Mouse (Mus musculus) lung, adult 2 months (tissue): ENCODE measurements around the gene Dcst1. TPM values are rescaled to one million over a fixed set of nuclear protein-coding genes. Genes with fewer than 3 reads are reported as not detected.
A peak's percentile ranks its signal among the peaks of the same experiment; 100 is the strongest.

Experiments used
- DNase-seq: peaks from one replicate; pipeline ENCODE4 v3.0.0; 2022
- H3K4me1 ChIP-seq: fragments of 200-500 bp; 2 replicates; pipeline ENCODE4 v1.6.1; 2011; ENCODE audit warnings: low read length; ENCODE audit not compliant: control insufficient read depth, insufficient read depth
- H3K4me3 ChIP-seq: fragments of 200-500 bp; replicated peaks from 2 replicates; pipeline ENCODE3; 2011; ENCODE audit warnings: low read depth, mild to moderate bottlenecking, control low read depth, low read length; ENCODE audit errors: extremely low read depth
- CTCF ChIP-seq: fragments of 200-500 bp; IDR thresholded peaks from 2 replicates; pipeline ENCODE4 v1.5.1; 2011; ENCODE audit warnings: mild to moderate bottlenecking, low read length, control low read depth; ENCODE audit not compliant: insufficient read depth
- POLR2A ChIP-seq: fragments of 200-500 bp; IDR thresholded peaks from 2 replicates; pipeline ENCODE4 v1.6.1; 2011; ENCODE audit warnings: low read depth, mild to moderate bottlenecking, control low read depth, low read length, borderline replicate concordance; ENCODE audit errors: extremely low read depth
- WGBS: fragments of 180-500 bp; shearing (Covaris S2); methylation state at CpG from one replicate; pipeline ENCODE4 v1.1.7; 2018; 5-methylcytosine and 5-hydroxymethylcytosine counted together
- polyA plus RNA-seq: library from polyadenylated mRNA; depleted of rRNA; stranded (reverse); fragments of >200 nt; gene quantifications from 2 replicates; pipeline ENCODE4 v1.2.3, GENCODE M21; 2012

Dcst1 gene
- polyA plus RNA-seq, 1 experiment: not detected

GRCm38 (mm10) chr3:89337062-89337720 lies 27.9 kb downstream of the Dcst1 start:
- TF ChIP-seq CTCF: no peak
- no peak for TF ChIP-seq POLR2A
- Histone ChIP-seq H3K4me1 (no peaks in the 10 kb centered on the region; the same call in 1 of the 2 replicates), H3K4me3 (peak overlapping the region; percentile 69)
- no peak for DNase-seq
- 3% methylated on average over 21 of the region's 21 CpGs for WGBS

GRCm38 (mm10) chr3:89336529-89336928 lies 28.5 kb downstream of the Dcst1 start:
- TF ChIP-seq CTCF (no peak), POLR2A (no peak)
- DNase-seq: no peak
- Histone ChIP-seq H3K4me1 (no peaks in the 10 kb centered on the region; the same call in 1 of the 2 replicates), H3K4me3 (no peak overlapping the region)
- 48% methylated on average over 6 of the region's 6 CpGs for WGBS

DNA sequence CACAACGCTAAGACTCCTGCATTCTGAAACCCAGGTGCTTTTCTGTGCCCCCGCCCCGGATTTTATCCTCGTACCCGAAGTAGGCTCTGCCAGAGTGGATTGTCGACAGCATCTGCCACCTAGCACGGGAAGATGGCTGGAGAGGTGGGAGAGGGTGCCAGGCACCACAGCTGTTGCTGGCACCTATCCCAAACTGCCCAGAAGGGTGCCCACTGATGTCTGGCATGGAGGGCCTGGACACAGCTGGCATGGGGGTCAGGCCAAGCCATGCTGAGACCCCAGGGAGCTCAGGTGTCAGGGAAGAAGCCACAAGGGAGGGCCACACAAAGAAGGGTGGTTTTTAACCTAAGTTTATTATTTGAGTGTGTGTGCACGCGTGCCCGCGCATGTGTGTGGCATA lies 32.0 kb downstream of the Dcst1 start:
- TF ChIP-seq POLR2A (no peak), CTCF (no peak)
- DNase-seq: no peak
- no peaks in the 10 kb centered on the region; the same call in 1 of the 2 replicates for H3K4me1 ChIP-seq
- H3K4me3 ChIP-seq: no peak overlapping the region
- WGBS: 73% methylated on average over 11 of the region's 11 CpGs

- H3K4me3 ChIP-seq: no peak overlapping the region
- TF ChIP-seq POLR2A: no peak
- no peak for TF ChIP-seq CTCF
- 52% methylated on average over 12 of the region's 12 CpGs for WGBS
- DNase-seq: no peak
- H3K4me1 ChIP-seq: no peaks in the 10 kb centered on the region; the same call in 1 of the 2 replicates
Measured at GRCm38 (mm10) chr3:89332476-89332875, 32.6 kb downstream of the Dcst1 start.

DNA sequence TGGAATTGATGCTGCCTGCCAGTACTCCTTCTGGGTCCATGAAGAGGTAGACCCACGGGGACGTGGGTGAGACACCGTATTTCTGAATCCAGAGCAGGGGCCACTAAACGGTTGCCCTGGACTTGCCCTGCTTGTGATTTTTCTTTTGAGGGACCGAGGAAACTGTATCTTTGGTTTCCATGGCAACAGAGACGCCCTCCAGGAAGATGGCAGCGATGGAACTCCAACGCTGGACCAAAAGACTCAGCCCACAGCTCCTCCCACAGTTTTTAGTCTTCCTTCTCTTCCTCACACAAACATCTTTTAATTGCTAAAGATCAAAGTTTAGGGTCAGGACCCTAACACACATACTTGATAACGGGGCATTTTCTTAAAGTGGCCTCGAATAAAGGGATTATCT lies 33.0 kb downstream of the Dcst1 start:
- no peak overlapping the region for H3K4me3 ChIP-seq
- no peaks in the 10 kb centered on the region; the same call in 1 of the 2 replicates for H3K4me1 ChIP-seq
- no peak for DNase-seq
- no peak for TF ChIP-seq POLR2A
- no peak for TF ChIP-seq CTCF
- WGBS: 69% methylated on average over 10 of the region's 10 CpGs

DNA sequence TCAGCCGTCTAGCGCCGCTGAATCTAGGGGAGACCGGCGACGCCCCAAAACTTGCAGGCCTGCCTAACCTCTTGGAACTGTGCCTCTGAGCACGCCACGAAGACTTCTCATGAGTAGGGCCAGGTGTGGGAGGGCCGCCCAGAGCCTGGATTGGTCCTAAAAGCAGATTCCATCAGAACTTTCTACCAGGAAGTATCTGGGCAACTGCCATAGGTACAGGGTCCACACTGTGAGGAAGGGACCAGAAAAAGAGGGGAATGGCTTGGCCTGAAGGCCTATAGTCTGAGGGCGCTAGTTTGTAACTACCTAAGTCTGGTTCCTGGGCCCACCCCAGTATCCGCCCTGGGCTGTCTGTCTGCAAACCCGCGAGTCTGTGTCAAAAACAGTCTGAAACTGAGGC lies 33.5 kb downstream of the Dcst1 start:
- Histone ChIP-seq H3K4me3 (no peak overlapping the region), H3K4me1 (no peaks in the 10 kb centered on the region)
- no peak for DNase-seq
- TF ChIP-seq CTCF: no peak
- TF ChIP-seq POLR2A: no peak
- 68% methylated on average over 13 of the region's 13 CpGs for WGBS

DNA sequence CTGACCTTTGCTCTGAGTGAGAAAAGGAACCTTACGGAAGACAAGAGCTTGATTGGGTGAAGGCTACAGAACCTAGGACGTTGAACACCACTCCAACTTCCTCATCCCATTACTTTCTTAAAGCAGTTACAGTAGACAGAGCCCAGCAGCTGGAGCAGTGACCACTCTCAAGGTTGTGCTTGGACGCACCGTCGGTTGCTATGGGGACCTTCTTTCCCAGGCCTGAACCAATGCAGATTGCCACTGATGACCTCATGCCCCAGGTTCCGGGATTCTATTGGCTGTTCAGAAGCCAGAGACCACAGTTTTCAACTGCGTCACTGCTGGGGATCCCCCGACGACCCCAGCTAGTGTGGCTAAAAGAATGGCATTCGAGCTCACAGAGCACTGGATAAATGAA lies 34.1 kb downstream of the Dcst1 start:
- DNase-seq: no peak
- TF ChIP-seq CTCF: no peak
- TF ChIP-seq POLR2A: peak; percentile 31; the same call in 1 of the 2 replicates
- H3K4me1 ChIP-seq: no peaks in the 10 kb centered on the region
- no peak overlapping the region for H3K4me3 ChIP-seq
- WGBS: 37% methylated on average over 10 of the region's 10 CpGs

- Histone ChIP-seq H3K4me1 (no peaks in the 10 kb centered on the region), H3K4me3 (no peak overlapping the region)
- TF ChIP-seq POLR2A: no peak
- TF ChIP-seq CTCF: no peak
- no peak for DNase-seq
- WGBS: 67% methylated on average over 3 of the region's 3 CpGs
Measured at GRCm38 (mm10) chr3:89330346-89330745, 34.7 kb downstream of the Dcst1 start.

- Histone ChIP-seq H3K4me3 (no peak overlapping the region), H3K4me1 (no peaks in the 10 kb centered on the region)
- 32% methylated on average over 4 of the region's 4 CpGs for WGBS
- TF ChIP-seq POLR2A (no peak), CTCF (no peak)
- no peak for DNase-seq
Measured at GRCm38 (mm10) chr3:89328623-89329022, 36.4 kb downstream of the Dcst1 start.

GRCm38 (mm10) chr3:89327371-89327870 lies 37.6 kb downstream of the Dcst1 start:
- H3K4me3 ChIP-seq: no peak overlapping the region
- DNase-seq: no peak
- TF ChIP-seq CTCF (no peak), POLR2A (no peak)
- 42% methylated on average over 9 of the region's 9 CpGs for whole genome bisulfite sequencing
- no peaks in the 10 kb centered on the region; the same call in 1 of the 2 replicates for H3K4me1 ChIP-seq
